Mouse (Mus musculus) C2C12 (cell line): ENCODE results near the gene Gp1ba. TPM values are rescaled to one million over a fixed set of nuclear protein-coding genes. Genes with fewer than 3 reads are reported as not detected.

Source experiments
- H3K27me3 ChIP-seq: one replicate; pipeline ENCODE4 v1.6.1; 2011; ENCODE audit not compliant: control insufficient read depth, insufficient read depth, insufficient read length
- H3K36me3 ChIP-seq: one replicate; pipeline ENCODE4 v1.6.1; 2011; ENCODE audit not compliant: control insufficient read depth, insufficient read depth
- H3K4me3 ChIP-seq: one replicate; pipeline ENCODE4 v1.5.1; 2011; ENCODE audit warnings: mild to moderate bottlenecking, control low read depth; ENCODE audit not compliant: poor library complexity, insufficient read depth, severe bottlenecking
- H3K79me2 ChIP-seq: one replicate; pipeline ENCODE4 v1.6.1; 2011; ENCODE audit not compliant: control insufficient read depth, insufficient read depth
- H3K79me3 ChIP-seq: one replicate; pipeline ENCODE4 v1.6.1; 2011; ENCODE audit warnings: low read depth, control low read depth
- H3ac ChIP-seq: one replicate; pipeline ENCODE3; 2011; ENCODE audit warnings: low read depth; ENCODE audit not compliant: control insufficient read depth, insufficient read length
- CEBPB ChIP-seq: IDR thresholded peaks from one replicate; pipeline ENCODE4 v1.6.1; 2011; ENCODE audit warnings: low read depth, mild to moderate bottlenecking, control low read depth, moderate library complexity
- CTCF ChIP-seq: IDR thresholded peaks from one replicate; pipeline ENCODE4 v1.5.1; 2011; ENCODE audit not compliant: control insufficient read depth, insufficient read depth, insufficient read length
- FOSL1 ChIP-seq: IDR thresholded peaks from one replicate; pipeline ENCODE4 v1.8.0; 2011; ENCODE audit warnings: mild to moderate bottlenecking, low read length; ENCODE audit not compliant: poor library complexity, insufficient read depth, severe bottlenecking
- MAX ChIP-seq: IDR thresholded peaks from one replicate; pipeline ENCODE4 v1.6.1; 2011; ENCODE audit warnings: mild to moderate bottlenecking, control low read depth
- MYOD1 ChIP-seq: IDR thresholded peaks from one replicate; pipeline ENCODE4 v1.6.1; 2011; ENCODE audit warnings: low read depth; ENCODE audit not compliant: control insufficient read depth, insufficient read length
- MYOG ChIP-seq: IDR thresholded peaks from one replicate; pipeline ENCODE4 v1.6.1; 2011; ENCODE audit not compliant: control insufficient read depth, insufficient read length; ENCODE audit errors: extremely low read depth
- USF1 ChIP-seq: IDR thresholded peaks from one replicate; pipeline ENCODE4 v1.6.1; 2011; ENCODE audit warnings: low read depth, mild to moderate bottlenecking, control low read depth, moderate library complexity
- long read RNA-seq, 2 experiments: library from polyadenylated mRNA; unstranded; transcript quantifications; one replicate each; pipeline ENCODE4 v2.0.0; 2019 to 2020
- polyA plus RNA-seq: library from polyadenylated mRNA; unstranded; fragments of >200 nt; fragmentation: generic; extraction: Trizol; gene quantifications from one replicate; pipeline ENCODE4 v1.2.1, GENCODE M21; 2012; ENCODE audit warnings: missing spikeins

The Gp1ba gene
- 0.13 TPM for polyA plus RNA-seq
- long read RNA-seq, experiment 1: 0 reads
- long read RNA-seq, experiment 2: 0 reads

GRCm38 (mm10) chr11:70638714-70639278 is at the start of gene Gp1ba:
Gene Gp1ba (plus strand): TSS chr11:70639122.
- Histone ChIP-seq H3K79me3 (no peaks in the 10 kb centered on the region), H3K79me2 (no peaks in the 10 kb centered on the region), H3K36me3 (peaks cover 7% of the 10 kb centered on the region), H3K4me3 (no peak within 1 kb of the TSS), H3ac (no peak within 1 kb of the TSS), H3K27me3 (no peaks in the 10 kb centered on the region)
- TF ChIP-seq USF1 (peak; percentile 29), CTCF (no peak)

GRCm38 (mm10) chr11:70591733-70592132 is 47.2 kb upstream of the Gp1ba start:
- no peaks in the 10 kb centered on the region for H3K27me3 ChIP-seq
- no peak overlapping the region for H3ac ChIP-seq
- H3K36me3 ChIP-seq: peaks cover 6% of the 10 kb centered on the region
- H3K79me2 ChIP-seq: peaks cover 78% of the 10 kb centered on the region
- no peak for TF ChIP-seq MYOD1
- TF ChIP-seq FOSL1: no peak
- TF ChIP-seq MYOG: no peak
- no peak overlapping the region for H3K4me3 ChIP-seq
- peaks cover 33% of the 10 kb centered on the region for H3K79me3 ChIP-seq

GRCm38 (mm10) chr11:70594253-70594989 is 44.5 kb upstream of the Gp1ba start:
- TF ChIP-seq CTCF: no peak
- no peak for TF ChIP-seq CEBPB
- no peak for TF ChIP-seq FOSL1
- TF ChIP-seq MYOD1: no peak
- no peak for TF ChIP-seq MAX
- TF ChIP-seq USF1: no peak
- TF ChIP-seq MYOG: no peak
- Histone ChIP-seq H3K4me3 (no peak overlapping the region), H3K27me3 (no peaks in the 10 kb centered on the region), H3K79me3 (peaks cover 15% of the 10 kb centered on the region), H3K79me2 (peaks cover 51% of the 10 kb centered on the region), H3ac (no peak overlapping the region), H3K36me3 (peaks cover 25% of the 10 kb centered on the region)

- no peak for TF ChIP-seq CTCF
- H3ac ChIP-seq: no peak overlapping the region
- H3K36me3 ChIP-seq: peaks cover 25% of the 10 kb centered on the region
- no peaks in the 10 kb centered on the region for H3K27me3 ChIP-seq
- H3K4me3 ChIP-seq: no peak overlapping the region
- peaks cover 39% of the 10 kb centered on the region for H3K79me2 ChIP-seq
- H3K79me3 ChIP-seq: peaks cover 8% of the 10 kb centered on the region
Observed at GRCm38 (mm10) chr11:70595638-70596037, 43.3 kb upstream of the Gp1ba start.

- TF ChIP-seq MYOD1: no peak
- TF ChIP-seq CTCF: no peak
- TF ChIP-seq MAX: no peak
- TF ChIP-seq USF1: no peak
- no peak for TF ChIP-seq CEBPB
- no peak for TF ChIP-seq FOSL1
- TF ChIP-seq MYOG: no peak
- Histone ChIP-seq H3K79me3 (peaks cover 4% of the 10 kb centered on the region), H3K79me2 (peaks cover 35% of the 10 kb centered on the region), H3ac (no peak overlapping the region), H3K4me3 (no peak overlapping the region), H3K36me3 (peaks cover 25% of the 10 kb centered on the region), H3K27me3 (no peaks in the 10 kb centered on the region)
Observed at GRCm38 (mm10) chr11:70596094-70596493, 42.8 kb upstream of the Gp1ba start.

- Histone ChIP-seq H3K36me3 (peaks cover 36% of the 10 kb centered on the region), H3K79me2 (peaks cover 24% of the 10 kb centered on the region), H3ac (no peak overlapping the region), H3K27me3 (no peaks in the 10 kb centered on the region), H3K79me3 (peaks cover 2% of the 10 kb centered on the region), H3K4me3 (no peak overlapping the region)
- TF ChIP-seq FOSL1 (no peak), MYOG (no peak), USF1 (no peak), MYOD1 (no peak), CTCF (no peak), MAX (no peak), CEBPB (no peak)
Observed at GRCm38 (mm10) chr11:70597301-70597700, 41.6 kb upstream of the Gp1ba start.
